Mouse (Mus musculus) spleen, adult 2 months (tissue): Measurements from ENCODE around the gene Rspo1.

ENCODE experiments used
- CTCF ChIP-seq: fragments of 200-500 bp; IDR thresholded peaks from 2 replicates; pipeline ENCODE4 v1.5.1; 2011; ENCODE audit warnings: mild to moderate bottlenecking, inconsistent platforms; ENCODE audit not compliant: insufficient read depth, insufficient read length, insufficient replicate concordance; ENCODE audit errors: extremely low read depth
- POLR2A ChIP-seq: fragments of 200-500 bp; IDR thresholded peaks from 2 replicates; pipeline ENCODE4 v1.6.1; 2011; ENCODE audit warnings: low read depth, low read length, inconsistent platforms

GRCm38 (mm10) chr4:125008712-125009111, 22.5 kb downstream of the Rspo1 start:
- no peak for TF ChIP-seq POLR2A
- no peak for TF ChIP-seq CTCF
